Mouse (Mus musculus): ENCODE measurements around the gene B4galt2. TPM values are rescaled to one million over a fixed set of nuclear protein-coding genes. Genes with fewer than 3 reads are reported as not detected.
A peak's percentile ranks its signal among the peaks of the same experiment; 100 is the strongest.

Gene B4galt2
- total and polyA plus RNA-seq, 3 experiments = 4.0 to 9.3 (median 4.3) TPM

GRCm38 (mm10) chr4:117926545-117927482 is 43.5 kb upstream of the B4galt2 start:
- WGBS = 7% methylated on average over 71 of the region's 71 CpGs
- DNase-seq = peak in 1 of 2 experiments; percentile 44
- TF ChIP-seq EP300 (IDR thresholded peaks at IDR 0.05; ENCODE audit: insufficient read depth, low read depth, low read length) (no peak), CTCF (IDR thresholded peaks at IDR 0.05) (0 out of 2 replicates have a peak, but pooled peaks have one; percentile 8)
- H3K9ac ChIP-seq (ENCODE audit: low read depth, low read length) = peak overlapping the region; percentile 3
- no peaks in the 10 kb centered on the region for H3K36me3 ChIP-seq (ENCODE audit: control insufficient read depth, insufficient read depth, low read length)
- intact Hi-C loops (cut with DNase I) = loop anchor here (5.0 kb wide), 2 partner anchors 90 to 105 kb away; no protein-coding TSS in a partner anchor
- no peaks in the 10 kb centered on the region for H3K4me1 ChIP-seq (ENCODE audit: control insufficient read depth, insufficient read depth, low read length)
- H3K79me2 ChIP-seq (replicated peaks; ENCODE audit: control insufficient read depth, insufficient read depth, low read length) = no peaks in the 10 kb centered on the region
- H3K27ac ChIP-seq = no peak overlapping the region
- H3K27me3 ChIP-seq (ENCODE audit: control insufficient read depth, insufficient read depth, low read length) = peaks cover 2% of the 10 kb centered on the region; the same call in 1 of the 2 replicates
- peak overlapping the region; percentile 27 for H3K4me3 ChIP-seq

GRCm38 (mm10) chr4:117924916-117925315 is 41.6 kb upstream of the B4galt2 start:
- DNase-seq = no peak
- TF ChIP-seq CTCF (IDR thresholded peaks at IDR 0.05) (no peak), POLR2A (IDR thresholded peaks at IDR 0.05; ENCODE audit: insufficient read depth, low read depth, low read length) (no peak), EP300 (IDR thresholded peaks at IDR 0.05; ENCODE audit: insufficient read depth, low read depth, low read length) (no peak)
- WGBS = 49% methylated on average over 4 of the region's 6 CpGs
- Histone ChIP-seq H3K27ac (no peak overlapping the region), H3K27me3 (ENCODE audit: control insufficient read depth, insufficient read depth, low read length) (peaks cover 2% of the 10 kb centered on the region; the same call in 1 of the 2 replicates), H3K36me3 (ENCODE audit: control insufficient read depth, insufficient read depth, low read length) (no peaks in the 10 kb centered on the region), H3K79me2 (replicated peaks; ENCODE audit: control insufficient read depth, insufficient read depth, low read length) (no peaks in the 10 kb centered on the region), H3K9ac (ENCODE audit: low read depth, low read length) (no peak overlapping the region), H3K4me1 (ENCODE audit: control insufficient read depth, insufficient read depth, low read length) (no peaks in the 10 kb centered on the region), H3K4me3 (no peak overlapping the region)
- intact Hi-C loops (cut with DNase I) = loop anchor here (5.0 kb wide), 2 partner anchors 88 to 107 kb away; no protein-coding TSS in a partner anchor

- DNase-seq = no peak
- TF ChIP-seq EP300 (IDR thresholded peaks at IDR 0.05; ENCODE audit: insufficient read depth, low read depth, low read length) (no peak), CTCF (IDR thresholded peaks at IDR 0.05) (no peak), POLR2A (IDR thresholded peaks at IDR 0.05; ENCODE audit: insufficient read depth, low read depth, low read length) (no peak)
- H3K27me3 ChIP-seq (ENCODE audit: control insufficient read depth, insufficient read depth, low read length) = no peaks in the 10 kb centered on the region; the same call in 1 of the 2 replicates
- H3K4me3 ChIP-seq = no peak overlapping the region
- H3K4me1 ChIP-seq (ENCODE audit: control insufficient read depth, insufficient read depth, low read length) = no peaks in the 10 kb centered on the region
- WGBS = 42% methylated on average over 2 of the region's 2 CpGs
- H3K27ac ChIP-seq = no peak overlapping the region
- no peaks in the 10 kb centered on the region for H3K36me3 ChIP-seq (ENCODE audit: control insufficient read depth, insufficient read depth, low read length)
- intact Hi-C loops (cut with DNase I) = no loop called here
- H3K9ac ChIP-seq (ENCODE audit: low read depth, low read length) = no peak overlapping the region
- H3K79me2 ChIP-seq (replicated peaks; ENCODE audit: control insufficient read depth, insufficient read depth, low read length) = no peaks in the 10 kb centered on the region
These were observed 40.2 kb upstream of the B4galt2 start for GRCm38 (mm10) chr4:117923450-117923849.

- Histone ChIP-seq H3K27me3 (ENCODE audit: control insufficient read depth, insufficient read depth, low read length) (no peaks in the 10 kb centered on the region; the same call in 1 of the 2 replicates), H3K9ac (ENCODE audit: low read depth, low read length) (no peak overlapping the region), H3K4me1 (ENCODE audit: control insufficient read depth, insufficient read depth, low read length) (no peaks in the 10 kb centered on the region), H3K79me2 (replicated peaks; ENCODE audit: control insufficient read depth, insufficient read depth, low read length) (no peaks in the 10 kb centered on the region), H3K27ac (no peak overlapping the region), H3K4me3 (no peak overlapping the region), H3K36me3 (ENCODE audit: control insufficient read depth, insufficient read depth, low read length) (no peaks in the 10 kb centered on the region)
- TF ChIP-seq EP300 (IDR thresholded peaks at IDR 0.05; ENCODE audit: insufficient read depth, low read depth, low read length) = no peak
- TF ChIP-seq POLR2A (IDR thresholded peaks at IDR 0.05; ENCODE audit: insufficient read depth, low read depth, low read length) = no peak
- no peak for TF ChIP-seq CTCF (IDR thresholded peaks at IDR 0.05)
- 88% methylated on average over 2 of the region's 2 CpGs for WGBS
- no peak for DNase-seq
- intact Hi-C loops (cut with DNase I) = no loop called here
These were observed 38.1 kb upstream of the B4galt2 start for GRCm38 (mm10) chr4:117921358-117921757.

GRCm38 (mm10) chr4:117918762-117919161 is 35.5 kb upstream of the B4galt2 start:
- Histone ChIP-seq H3K79me2 (replicated peaks; ENCODE audit: control insufficient read depth, insufficient read depth, low read length) (no peaks in the 10 kb centered on the region), H3K4me1 (ENCODE audit: control insufficient read depth, insufficient read depth, low read length) (no peaks in the 10 kb centered on the region), H3K27ac (no peak overlapping the region), H3K36me3 (ENCODE audit: control insufficient read depth, insufficient read depth, low read length) (no peaks in the 10 kb centered on the region), H3K4me3 (no peak overlapping the region), H3K27me3 (ENCODE audit: control insufficient read depth, insufficient read depth, low read length) (no peaks in the 10 kb centered on the region), H3K9ac (ENCODE audit: low read depth, low read length) (no peak overlapping the region)
- 60% methylated on average over 5 of the region's 5 CpGs for WGBS
- intact Hi-C loops (cut with DNase I) = no loop called here
- no peak for DNase-seq
- TF ChIP-seq EP300 (IDR thresholded peaks at IDR 0.05; ENCODE audit: insufficient read depth, low read depth, low read length) = no peak
- no peak for TF ChIP-seq POLR2A (IDR thresholded peaks at IDR 0.05; ENCODE audit: insufficient read depth, low read depth, low read length)
- no peak for TF ChIP-seq CTCF (IDR thresholded peaks at IDR 0.05)

- H3K27me3 ChIP-seq (ENCODE audit: control insufficient read depth, insufficient read depth, low read length) = no peaks in the 10 kb centered on the region
- WGBS = 15% methylated on average over 3 of the region's 3 CpGs
- H3K4me1 ChIP-seq (ENCODE audit: control insufficient read depth, insufficient read depth, low read length) = peaks cover under 1% of the 10 kb centered on the region; the same call in 1 of the 2 replicates
- no peaks in the 10 kb centered on the region for H3K36me3 ChIP-seq (ENCODE audit: control insufficient read depth, insufficient read depth, low read length)
- H3K27ac ChIP-seq = no peak overlapping the region
- TF ChIP-seq POLR2A (IDR thresholded peaks at IDR 0.05; ENCODE audit: insufficient read depth, low read depth, low read length) (no peak), EP300 (IDR thresholded peaks at IDR 0.05; ENCODE audit: insufficient read depth, low read depth, low read length) (no peak), CTCF (IDR thresholded peaks at IDR 0.05) (no peak)
- no peak overlapping the region for H3K9ac ChIP-seq (ENCODE audit: low read depth, low read length)
- H3K79me2 ChIP-seq (replicated peaks; ENCODE audit: control insufficient read depth, insufficient read depth, low read length) = no peaks in the 10 kb centered on the region
- no peak overlapping the region for H3K4me3 ChIP-seq
- no peak for DNase-seq
- intact Hi-C loops (cut with DNase I) = no loop called here
These were observed 35.0 kb upstream of the B4galt2 start for GRCm38 (mm10) chr4:117918261-117918660.
